Mouse (Mus musculus): ENCODE data around the gene Hist4h4. TPM values are rescaled to one million over a fixed set of nuclear protein-coding genes. Genes with fewer than 3 reads are reported as not detected.

Hist4h4 gene
- polyA plus RNA-seq, 1 experiment = 0.63 TPM

- H3K27me3 ChIP-seq (ENCODE audit: control insufficient read depth, insufficient read depth, low read length, poor library complexity, severe bottlenecking) = no peaks in the 10 kb centered on the region
- H3K36me3 ChIP-seq (ENCODE audit: control insufficient read depth, insufficient read depth, low read length, poor library complexity, severe bottlenecking) = peaks cover 9% of the 10 kb centered on the region; the same call in 1 of the 2 replicates
- H3K27ac ChIP-seq (ENCODE audit: insufficient read depth, low read length) = peak overlapping the region; percentile 95
- H3K4me3 ChIP-seq (ENCODE audit: low read depth, low read length) = peak overlapping the region; percentile 20
- TF ChIP-seq CTCF (IDR thresholded peaks at IDR 0.05; ENCODE audit: low read depth, low read length) = no peak
- TF ChIP-seq POLR2A (IDR thresholded peaks at IDR 0.05; ENCODE audit: insufficient read depth, low read length) = no peak
- TF ChIP-seq EP300 (IDR thresholded peaks at IDR 0.05; ENCODE audit: insufficient read depth, low read depth, low read length) = no peak
- peaks cover 6% of the 10 kb centered on the region for H3K4me1 ChIP-seq (ENCODE audit: control insufficient read depth, insufficient read depth, low read length)
- peak overlapping the region; percentile 85 for H3K9ac ChIP-seq (ENCODE audit: low read depth, poor library complexity, severe bottlenecking)
- no peaks in the 10 kb centered on the region for H3K9me3 ChIP-seq (replicated peaks; ENCODE audit: control insufficient read depth, insufficient read depth, low read length, poor library complexity, severe bottlenecking)
Observed at GRCm38 (mm10) chr6:136806819-136807218, 2.6 kb upstream of the Hist4h4 start.

- TF ChIP-seq EP300 (IDR thresholded peaks at IDR 0.05; ENCODE audit: insufficient read depth, low read depth, low read length) = no peak
- TF ChIP-seq CTCF (IDR thresholded peaks at IDR 0.05; ENCODE audit: low read depth, low read length) = no peak
- TF ChIP-seq POLR2A (IDR thresholded peaks at IDR 0.05; ENCODE audit: insufficient read depth, low read length) = no peak
- Histone ChIP-seq H3K4me1 (ENCODE audit: control insufficient read depth, insufficient read depth, low read length) (peaks cover 6% of the 10 kb centered on the region), H3K9ac (ENCODE audit: low read depth, poor library complexity, severe bottlenecking) (no peak overlapping the region), H3K27me3 (ENCODE audit: control insufficient read depth, insufficient read depth, low read length, poor library complexity, severe bottlenecking) (no peaks in the 10 kb centered on the region; the same call in 1 of the 2 replicates), H3K4me3 (ENCODE audit: low read depth, low read length) (no peak overlapping the region), H3K9me3 (replicated peaks; ENCODE audit: control insufficient read depth, insufficient read depth, low read length, poor library complexity, severe bottlenecking) (peaks cover 3% of the 10 kb centered on the region; the same call in 1 of the 2 replicates), H3K36me3 (ENCODE audit: control insufficient read depth, insufficient read depth, low read length, poor library complexity, severe bottlenecking) (peaks cover 9% of the 10 kb centered on the region; the same call in 1 of the 2 replicates), H3K27ac (ENCODE audit: insufficient read depth, low read length) (no peak overlapping the region)
Observed at GRCm38 (mm10) chr6:136805409-136805775, 1.2 kb upstream of the Hist4h4 start.

- Histone ChIP-seq H3K27ac (ENCODE audit: insufficient read depth, low read length) (peak overlapping the region; percentile 54), H3K27me3 (ENCODE audit: control insufficient read depth, insufficient read depth, low read length, poor library complexity, severe bottlenecking) (no peaks in the 10 kb centered on the region; the same call in 1 of the 2 replicates), H3K36me3 (ENCODE audit: control insufficient read depth, insufficient read depth, low read length, poor library complexity, severe bottlenecking) (peaks cover 4% of the 10 kb centered on the region; the same call in 1 of the 2 replicates), H3K9me3 (replicated peaks; ENCODE audit: control insufficient read depth, insufficient read depth, low read length, poor library complexity, severe bottlenecking) (peaks cover 3% of the 10 kb centered on the region; the same call in 1 of the 2 replicates), H3K9ac (ENCODE audit: low read depth, poor library complexity, severe bottlenecking) (peak overlapping the region; percentile 29; the same call in 1 of the 2 replicates), H3K4me1 (ENCODE audit: control insufficient read depth, insufficient read depth, low read length) (peaks cover 4% of the 10 kb centered on the region), H3K4me3 (ENCODE audit: low read depth, low read length) (0 out of 2 replicates have a peak overlapping the region, but pooled peaks have one; percentile 8)
- no peak for TF ChIP-seq EP300 (IDR thresholded peaks at IDR 0.05; ENCODE audit: insufficient read depth, low read depth, low read length)
Observed at GRCm38 (mm10) chr6:136804705-136805408, 642 bp upstream of the Hist4h4 start.

- H3K27ac ChIP-seq (ENCODE audit: insufficient read depth, low read length) = peak overlapping the region; percentile 22; the same call in 1 of the 2 replicates
- no peaks in the 10 kb centered on the region for H3K36me3 ChIP-seq (ENCODE audit: control insufficient read depth, insufficient read depth, low read length, poor library complexity, severe bottlenecking)
- H3K27me3 ChIP-seq (ENCODE audit: control insufficient read depth, insufficient read depth, low read length, poor library complexity, severe bottlenecking) = no peaks in the 10 kb centered on the region; the same call in 1 of the 2 replicates
- H3K9ac ChIP-seq (ENCODE audit: low read depth, poor library complexity, severe bottlenecking) = peak overlapping the region; percentile 68
- peak overlapping the region; percentile 34 for H3K4me3 ChIP-seq (ENCODE audit: low read depth, low read length)
- peaks cover 4% of the 10 kb centered on the region for H3K4me1 ChIP-seq (ENCODE audit: control insufficient read depth, insufficient read depth, low read length)
- peaks cover 3% of the 10 kb centered on the region; the same call in 1 of the 2 replicates for H3K9me3 ChIP-seq (replicated peaks; ENCODE audit: control insufficient read depth, insufficient read depth, low read length, poor library complexity, severe bottlenecking)
- TF ChIP-seq EP300 (IDR thresholded peaks at IDR 0.05; ENCODE audit: insufficient read depth, low read depth, low read length) = no peak
- no peak for TF ChIP-seq CTCF (IDR thresholded peaks at IDR 0.05; ENCODE audit: low read depth, low read length)
- TF ChIP-seq POLR2A (IDR thresholded peaks at IDR 0.05; ENCODE audit: insufficient read depth, low read length) = no peak
Observed at GRCm38 (mm10) chr6:136803093-136803738, 999 bp downstream of the Hist4h4 start.

- H3K4me1 ChIP-seq (ENCODE audit: control insufficient read depth, insufficient read depth, low read length) = no peaks in the 10 kb centered on the region
- TF ChIP-seq POLR2A (IDR thresholded peaks at IDR 0.05; ENCODE audit: insufficient read depth, low read length) (no peak), CTCF (IDR thresholded peaks at IDR 0.05; ENCODE audit: low read depth, low read length) (no peak), EP300 (IDR thresholded peaks at IDR 0.05; ENCODE audit: insufficient read depth, low read depth, low read length) (no peak)
Observed at GRCm38 (mm10) chr6:136801274-136801673, 2.9 kb downstream of the Hist4h4 start.

More at GRCm38 (mm10) chr6:136801274-136801673, 2.9 kb downstream of the Hist4h4 start:
- Histone ChIP-seq H3K9ac (ENCODE audit: low read depth, poor library complexity, severe bottlenecking) (no peak overlapping the region), H3K4me3 (ENCODE audit: low read depth, low read length) (no peak overlapping the region), H3K36me3 (ENCODE audit: control insufficient read depth, insufficient read depth, low read length, poor library complexity, severe bottlenecking) (no peaks in the 10 kb centered on the region), H3K27me3 (ENCODE audit: control insufficient read depth, insufficient read depth, low read length, poor library complexity, severe bottlenecking) (no peaks in the 10 kb centered on the region; the same call in 1 of the 2 replicates), H3K27ac (ENCODE audit: insufficient read depth, low read length) (no peak overlapping the region), H3K9me3 (replicated peaks; ENCODE audit: control insufficient read depth, insufficient read depth, low read length, poor library complexity, severe bottlenecking) (peaks cover 3% of the 10 kb centered on the region; the same call in 1 of the 2 replicates)

All from ES-Bruce4 (cell line).